Mouse (Mus musculus) cerebellum, adult 2 months (tissue): ENCODE results near the gene Apc2. TPM values are rescaled to one million over a fixed set of nuclear protein-coding genes. Genes with fewer than 3 reads are reported as not detected.

ENCODE experiments used
- DNase-seq, 2 experiments: peaks; one replicate each; pipeline ENCODE4 v3.0.0; 2021
- H3K27ac ChIP-seq: fragments of 200-500 bp; 2 replicates; pipeline ENCODE4 v1.5.1; 2012; ENCODE audit warnings: low read length, control low read depth, inconsistent platforms; ENCODE audit not compliant: insufficient read depth
- H3K27me3 ChIP-seq: fragments of 200-500 bp; 2 replicates; pipeline ENCODE4 v1.6.1; 2012; ENCODE audit warnings: inconsistent platforms, mild to moderate bottlenecking, low read length, moderate library complexity; ENCODE audit not compliant: control insufficient read depth, insufficient read depth
- H3K4me1 ChIP-seq: fragments of 200-500 bp; 2 replicates; pipeline ENCODE4 v1.6.1; 2011; ENCODE audit warnings: low read length; ENCODE audit not compliant: control insufficient read depth, insufficient read depth
- H3K4me3 ChIP-seq: fragments of 200-500 bp; replicated peaks from 2 replicates; pipeline ENCODE3; 2011; ENCODE audit warnings: mild to moderate bottlenecking, low read depth, low read length, control low read depth; ENCODE audit not compliant: insufficient read depth
- CTCF ChIP-seq: fragments of 200-500 bp; IDR thresholded peaks from 2 replicates; pipeline ENCODE4 v1.5.1; 2011; ENCODE audit warnings: low read depth, mild to moderate bottlenecking, control low read depth, low read length, moderate library complexity, borderline replicate concordance; ENCODE audit not compliant: insufficient read depth
- POLR2A ChIP-seq: fragments of 200-500 bp; IDR thresholded peaks from 2 replicates; pipeline ENCODE4 v1.6.1; 2011; ENCODE audit warnings: low read length, control low read depth, borderline replicate concordance; ENCODE audit not compliant: insufficient read depth
- WGBS: fragments of 180-500 bp; shearing (Covaris S2); methylation state at CpG from one replicate; pipeline ENCODE4 v1.1.7; 2018; 5-methylcytosine and 5-hydroxymethylcytosine counted together
- polyA plus RNA-seq: library from polyadenylated mRNA; depleted of rRNA; stranded (reverse); fragments of >200 nt; gene quantifications from 2 replicates; pipeline ENCODE4 v1.2.3, GENCODE M21; 2012

Apc2 gene
- polyA plus RNA-seq, 1 experiment = 67.1 TPM

GRCm38 (mm10) chr10:80259861-80260641 lies 35.7 kb upstream of the Apc2 start:
- Histone ChIP-seq H3K27ac (peak overlapping the region; percentile 67), H3K4me3 (peak overlapping the region; percentile 46), H3K27me3 (no peaks in the 10 kb centered on the region), H3K4me1 (peaks cover 16% of the 10 kb centered on the region; the same call in 1 of the 2 replicates)
- TF ChIP-seq POLR2A (peak; percentile 7; the same call in 1 of the 2 replicates), CTCF (no peak)
- peak; percentile 78 to 84 for DNase-seq
- 3% methylated on average over 19 of the region's 19 CpGs for WGBS

- WGBS = 1% methylated on average over 49 of the region's 49 CpGs
- H3K27me3 ChIP-seq = no peaks in the 10 kb centered on the region
- H3K4me3 ChIP-seq = peak within 1 kb of the TSS; percentile 66
- DNase-seq = peak; percentile 91 to 92
- peaks cover 15% of the 10 kb centered on the region; the same call in 1 of the 2 replicates for H3K4me1 ChIP-seq
- peak; percentile 36; the same call in 1 of the 2 replicates for TF ChIP-seq POLR2A
- TF ChIP-seq CTCF = no peak
- H3K27ac ChIP-seq = peak within 1 kb of the TSS; percentile 70
Observed at GRCm38 (mm10) chr10:80260642-80261584, 34.9 kb upstream of the Apc2 start, which contains the start of the genes Gamt and Dazap1. Gene Gamt (minus strand): TSS chr10:80261012. Gene Dazap1 (plus strand): TSS chr10:80261486.

GRCm38 (mm10) chr10:80261585-80261968 lies 34.2 kb upstream of the Apc2 start:
- Histone ChIP-seq H3K27me3 (no peaks in the 10 kb centered on the region), H3K27ac (peak overlapping the region; percentile 70), H3K4me3 (peak overlapping the region; percentile 66), H3K4me1 (peaks cover 9% of the 10 kb centered on the region; the same call in 1 of the 2 replicates)
- peak; percentile 19; the same call in 1 of the 2 replicates for TF ChIP-seq POLR2A
- no peak for TF ChIP-seq CTCF
- WGBS = under 1% methylated on average over 14 of the region's 14 CpGs
- peak; percentile 88 to 89 for DNase-seq

- no peak for DNase-seq
- Histone ChIP-seq H3K4me1 (peaks cover 8% of the 10 kb centered on the region; the same call in 1 of the 2 replicates), H3K4me3 (no peak overlapping the region)
Observed at GRCm38 (mm10) chr10:80262169-80262568, 33.6 kb upstream of the Apc2 start.

DNA sequence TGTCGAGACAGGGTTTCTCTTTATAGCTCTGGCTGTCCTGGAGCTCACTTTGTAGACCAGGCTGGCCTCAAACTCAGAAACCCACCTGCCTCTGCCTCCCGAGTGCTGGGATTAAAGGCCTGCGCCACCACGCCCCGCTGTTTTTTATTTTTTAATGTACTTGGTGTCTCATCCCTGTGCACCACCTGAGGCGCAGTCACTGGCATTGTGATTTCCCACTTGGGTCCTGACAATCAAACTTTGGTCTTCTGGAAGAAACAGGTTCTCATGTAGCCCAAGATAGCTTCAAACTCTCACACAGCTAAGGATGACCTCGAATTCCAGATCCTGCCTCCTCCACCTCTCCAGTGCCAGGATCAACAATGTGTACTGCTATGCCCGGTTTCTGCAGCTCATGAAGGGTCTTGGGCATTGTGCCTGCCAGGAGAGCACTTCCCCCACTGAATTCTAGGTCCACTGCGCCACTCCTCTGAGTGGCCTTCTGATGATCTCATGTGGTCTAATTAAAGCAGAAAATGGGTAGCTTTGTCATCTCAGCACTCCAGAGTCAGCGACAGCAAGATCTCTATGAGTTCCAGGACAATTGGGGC lies 32.9 kb upstream of the Apc2 start:
- no peaks in the 10 kb centered on the region for H3K27me3 ChIP-seq
- no peak overlapping the region for H3K27ac ChIP-seq
- no peak overlapping the region for H3K4me3 ChIP-seq
- DNase-seq = no peak
- TF ChIP-seq POLR2A (no peak), CTCF (no peak)
- 88% methylated on average over 10 of the region's 10 CpGs for WGBS
- peaks cover 14% of the 10 kb centered on the region for H3K4me1 ChIP-seq

More at GRCm38 (mm10) chr10:80262169-80262568, 33.6 kb upstream of the Apc2 start:
- H3K27me3 ChIP-seq = no peaks in the 10 kb centered on the region
- H3K27ac ChIP-seq = no peak overlapping the region
- no peak for TF ChIP-seq POLR2A
- no peak for TF ChIP-seq CTCF
- 51% methylated on average over 12 of the region's 12 CpGs for WGBS

DNA sequence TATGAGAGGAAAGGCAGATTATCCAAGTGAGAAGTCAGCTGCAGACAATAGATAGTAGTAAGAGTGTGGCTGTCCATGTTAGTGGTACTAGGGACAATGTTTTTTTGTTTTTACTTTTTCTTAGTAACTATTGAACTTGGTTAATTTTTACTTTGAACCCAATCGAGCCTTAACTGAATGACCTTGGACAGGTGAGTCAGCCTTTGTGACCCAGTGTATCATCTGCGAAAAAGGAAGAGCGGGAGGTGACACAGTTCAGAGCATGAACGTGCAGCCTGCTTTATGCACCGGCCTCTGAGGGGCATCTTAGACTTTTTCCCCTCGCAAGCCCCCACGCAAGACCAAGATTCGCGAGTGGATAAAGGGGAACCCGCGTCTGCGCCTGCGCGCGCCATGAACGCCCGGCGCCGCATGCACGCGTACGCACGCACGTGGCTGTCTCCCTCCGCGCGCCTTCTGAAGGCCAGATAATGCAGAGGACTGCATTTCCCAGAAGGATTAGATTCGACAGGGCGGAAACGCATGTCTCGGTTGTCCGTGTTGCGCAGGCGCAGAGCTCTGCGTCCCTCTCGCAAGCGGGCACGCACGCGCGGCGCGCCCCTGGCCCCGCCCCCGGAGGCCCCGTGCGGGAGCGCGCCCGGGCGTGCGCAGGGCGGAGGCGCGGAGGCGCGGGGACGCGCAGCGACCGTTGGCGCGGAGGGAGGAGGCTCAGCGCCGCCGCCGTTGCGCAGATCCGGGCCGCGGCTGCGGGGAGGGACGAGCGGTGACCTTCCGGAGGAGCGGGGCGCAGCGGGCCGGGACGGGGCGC lies 31.2 kb upstream of the Apc2 start:
- Histone ChIP-seq H3K27ac (peak overlapping the region; percentile 86), H3K4me1 (peaks cover 16% of the 10 kb centered on the region), H3K27me3 (no peaks in the 10 kb centered on the region), H3K4me3 (peak overlapping the region; percentile 82)
- peak; percentile 99 to 100 for DNase-seq
- TF ChIP-seq POLR2A (peak; percentile 75), CTCF (no peak)
- WGBS = 2% methylated on average over 81 of the region's 81 CpGs

DNA sequence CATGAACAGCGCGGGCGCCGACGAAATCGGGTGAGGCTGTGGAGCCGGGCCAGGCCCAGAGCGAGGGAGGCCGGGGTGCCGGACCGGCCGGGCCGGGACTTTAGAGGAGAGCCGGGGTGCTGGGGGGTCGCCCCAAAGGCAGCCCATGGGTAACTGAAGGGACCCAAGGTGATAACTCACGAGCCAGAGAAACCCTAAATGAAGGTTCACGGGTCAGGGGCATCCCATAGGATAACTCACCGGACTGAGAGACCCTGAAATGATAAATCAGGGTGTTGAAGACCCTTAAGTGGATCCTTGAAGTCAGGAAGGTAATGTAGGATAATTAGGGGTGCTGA lies 30.7 kb upstream of the Apc2 start:
- no peak for TF ChIP-seq CTCF
- TF ChIP-seq POLR2A = no peak
- Histone ChIP-seq H3K4me1 (peaks cover 18% of the 10 kb centered on the region), H3K4me3 (peak overlapping the region; percentile 82), H3K27ac (peak overlapping the region; percentile 80), H3K27me3 (no peaks in the 10 kb centered on the region)
- DNase-seq = no peak
- WGBS = under 1% methylated on average over 18 of the region's 18 CpGs
